Mouse (Mus musculus) adrenal gland, postnatal 25 days (tissue): ENCODE measurements around the gene Smad6. TPM values are rescaled to one million over a fixed set of nuclear protein-coding genes. Genes with fewer than 3 reads are reported as not detected.

Source experiments
- DNase-seq: peaks from one replicate; pipeline ENCODE4 v3.0.0; 2021; ENCODE audit warnings: mixed read lengths
- total RNA-seq: library from RNA; stranded (reverse); gene quantifications from 2 replicates; pipeline ENCODE4 v1.2.3, GENCODE M21; 2021

Smad6 gene
- total RNA-seq, 1 experiment from 2014 or later, result 13.6 TPM

DNA sequence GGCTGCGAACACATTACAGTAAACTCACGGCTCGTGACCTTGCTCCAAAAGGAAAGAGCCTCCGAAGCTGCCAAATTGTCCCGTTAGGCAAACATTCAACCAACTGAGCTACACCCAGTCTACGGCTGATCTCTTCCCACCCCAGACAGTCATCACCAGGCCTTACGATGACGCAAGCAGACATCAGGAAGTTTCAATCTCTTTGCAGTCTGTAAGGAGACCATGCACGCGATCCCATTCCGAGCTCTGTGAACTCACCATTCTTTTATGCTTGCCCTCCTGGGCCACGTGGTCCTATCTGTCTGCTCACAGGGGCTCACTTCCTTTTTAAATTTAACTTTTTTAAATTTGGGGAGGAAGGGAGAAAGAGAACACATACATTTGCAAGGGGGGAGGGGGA is 32.6 kb downstream of the Smad6 start:
- no peak for DNase-seq

DNA sequence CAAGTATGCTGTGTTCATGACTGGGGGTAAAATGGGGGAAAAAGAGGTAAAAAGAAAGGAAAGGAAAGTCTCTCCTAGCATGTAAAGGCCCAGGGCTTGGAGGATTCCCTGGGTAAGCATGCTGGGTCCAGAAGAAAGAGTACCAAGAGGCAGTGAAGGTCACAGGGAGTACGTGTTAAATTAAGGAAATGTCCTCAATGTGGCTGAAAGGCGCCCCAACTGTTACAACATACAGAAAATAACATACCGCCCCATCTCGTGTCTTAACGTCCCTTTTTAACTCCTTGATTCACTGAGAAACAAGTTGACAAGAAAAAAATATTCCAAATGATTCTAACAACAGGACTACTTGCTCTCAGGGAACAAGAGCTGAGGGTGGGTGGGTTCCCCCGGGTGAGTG is 36.7 kb downstream of the Smad6 start:
- no peak for DNase-seq

DNA sequence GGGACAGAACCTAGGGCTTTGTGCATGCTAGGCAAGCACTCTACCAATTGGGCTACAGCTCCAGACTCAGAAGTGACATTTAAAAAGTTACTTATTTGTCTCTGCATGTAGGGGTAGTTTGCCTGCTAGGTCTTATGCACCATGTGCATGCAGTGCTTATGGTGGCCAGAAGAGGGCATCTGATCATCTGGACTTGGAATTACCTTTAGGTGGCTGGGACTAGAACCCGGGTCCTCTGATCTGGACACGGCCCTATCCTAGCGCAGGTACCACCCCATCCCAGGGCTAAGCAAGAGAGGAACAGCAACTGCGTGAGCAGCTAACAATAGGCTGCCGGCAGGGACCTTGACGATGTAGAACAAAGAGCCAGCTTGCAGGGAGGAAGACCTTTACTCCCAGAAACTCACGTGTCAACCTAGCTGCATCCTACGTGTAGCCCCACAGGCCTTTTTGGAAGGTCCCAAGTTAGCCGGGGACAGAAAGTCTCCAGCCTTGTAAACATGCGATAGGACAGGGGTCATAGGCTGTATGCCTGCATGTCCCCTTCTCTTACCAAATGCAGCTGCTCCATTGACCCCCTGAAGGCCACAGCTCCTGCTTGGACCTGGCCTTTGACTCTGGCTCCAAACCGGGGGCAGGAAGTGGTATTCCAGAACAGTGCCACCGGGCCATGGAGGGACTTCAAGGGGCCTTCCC is 38.8 kb downstream of the Smad6 start:
- DNase-seq, result no peak

DNA sequence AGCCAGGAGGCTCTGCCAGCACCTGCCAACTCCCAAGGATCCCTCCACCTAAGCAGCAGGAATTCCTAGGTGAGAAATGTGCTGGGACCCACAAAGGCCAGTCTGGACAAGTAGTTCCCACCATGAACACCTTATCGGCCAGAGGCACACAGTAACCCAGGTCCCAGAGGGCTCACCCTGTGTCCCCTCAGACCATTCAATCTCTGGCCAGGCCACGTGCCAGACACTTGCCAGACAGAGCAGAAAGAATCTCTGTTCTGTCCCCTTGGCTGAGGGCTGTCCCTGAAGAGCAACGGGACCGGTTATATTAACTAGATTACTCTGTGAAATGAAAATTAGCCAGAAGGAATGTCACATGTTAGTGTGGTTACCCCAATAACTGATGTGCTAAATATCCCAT is 39.9 kb downstream of the Smad6 start:
- DNase-seq, result no peak

DNA sequence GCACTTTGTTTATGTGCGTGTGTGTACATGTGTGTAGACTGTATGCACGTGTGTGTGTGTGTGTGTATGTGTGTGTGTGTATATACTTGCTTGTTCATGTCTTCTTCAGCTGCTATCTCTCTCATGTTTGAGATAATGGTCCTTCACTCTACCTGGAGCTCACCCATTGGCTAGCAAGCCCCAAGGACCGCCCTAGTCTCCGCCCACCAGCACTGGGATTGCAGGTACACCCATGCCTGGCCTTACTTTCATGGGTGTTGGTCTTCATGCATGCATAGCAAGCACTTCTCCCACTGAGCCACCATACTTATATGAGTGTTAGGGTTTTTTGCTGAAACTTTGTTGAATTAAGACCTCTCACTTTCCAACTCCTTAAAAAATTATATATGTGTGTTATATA is 40.5 kb downstream of the Smad6 start:
- no peak for DNase-seq

DNA sequence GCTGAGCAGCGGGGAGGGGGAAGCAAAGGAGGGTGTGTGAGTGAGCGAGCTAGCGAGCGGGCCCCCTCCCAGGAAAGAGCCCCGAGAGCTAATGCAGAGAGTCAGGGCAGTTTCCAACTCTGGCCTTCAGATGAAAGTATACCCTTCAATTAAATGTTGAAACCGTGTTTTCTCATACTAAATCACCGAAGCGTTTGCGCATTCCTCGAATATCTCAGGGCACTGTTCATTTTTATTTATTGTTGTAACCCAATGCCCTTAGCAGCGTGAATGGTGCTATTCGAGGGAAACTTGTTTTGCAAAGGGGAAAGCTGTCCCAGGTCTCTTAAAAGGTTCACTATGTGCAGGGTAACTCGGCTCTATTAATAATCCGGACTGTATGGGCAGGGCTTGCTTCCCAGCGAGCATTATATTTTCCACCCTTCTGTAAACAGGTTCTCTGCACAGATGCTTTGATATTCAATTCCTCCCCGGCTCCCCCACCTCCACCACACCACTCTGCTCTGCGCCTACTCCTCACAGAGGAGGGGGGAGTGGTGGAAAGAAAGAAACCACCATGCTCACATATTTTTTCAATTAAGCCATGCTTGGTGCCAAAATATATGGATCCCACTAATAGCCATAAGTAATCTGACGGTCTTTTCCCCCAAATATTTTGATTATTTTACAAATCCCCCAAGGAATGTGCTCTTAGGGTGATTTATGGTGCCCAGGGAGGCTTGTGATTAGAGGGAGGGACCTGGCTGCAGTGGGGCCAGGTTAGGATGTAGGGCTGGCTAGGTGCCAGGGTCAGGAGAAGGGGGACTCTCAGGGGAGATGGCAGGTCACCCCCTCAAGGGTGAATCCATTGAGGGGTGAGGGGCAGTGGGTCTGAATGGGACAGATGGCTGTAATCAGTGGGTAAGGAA is 41.4 kb downstream of the Smad6 start:
- DNase-seq, result no peak

DNA sequence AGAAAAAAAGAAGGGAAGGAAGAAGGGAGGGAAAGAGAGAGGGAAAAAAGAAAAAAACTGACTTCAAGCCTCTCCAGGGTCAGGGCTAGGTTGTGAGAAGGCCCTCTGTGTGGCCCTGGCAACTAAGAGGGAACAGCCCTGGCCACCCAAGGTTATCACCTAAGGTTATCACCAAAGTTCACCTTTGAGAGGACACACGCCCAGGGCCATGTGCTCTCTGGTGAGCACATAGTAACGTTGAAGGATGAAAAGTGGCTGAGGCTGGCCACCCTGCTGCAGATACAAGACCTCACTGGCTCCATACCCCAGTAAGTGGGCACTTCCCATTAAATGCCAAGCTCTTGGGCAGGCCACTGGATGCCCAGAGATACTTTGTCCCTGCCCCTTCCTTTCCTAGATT is 42.6 kb downstream of the Smad6 start:
- no peak for DNase-seq

DNA sequence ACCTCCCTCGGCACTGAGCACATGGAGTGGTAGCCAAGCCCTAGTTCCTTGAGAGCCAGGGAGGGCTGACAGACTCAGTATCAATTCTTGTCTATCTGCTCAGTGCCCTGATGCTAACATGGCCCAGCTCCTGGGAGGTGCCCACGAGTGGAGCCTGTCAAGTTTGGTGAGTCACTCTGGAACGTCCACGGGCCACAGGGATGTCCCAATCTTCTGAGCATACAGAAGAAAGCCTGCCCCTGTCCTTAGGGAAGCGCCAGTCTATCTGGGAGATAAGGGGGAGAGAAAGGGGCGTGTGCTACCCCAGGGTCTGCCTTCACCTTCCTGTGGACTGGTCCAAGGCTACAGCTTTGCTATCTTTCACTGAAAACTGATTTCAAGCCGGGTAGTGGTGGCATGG is 43.2 kb downstream of the Smad6 start:
- no peak for DNase-seq

DNA sequence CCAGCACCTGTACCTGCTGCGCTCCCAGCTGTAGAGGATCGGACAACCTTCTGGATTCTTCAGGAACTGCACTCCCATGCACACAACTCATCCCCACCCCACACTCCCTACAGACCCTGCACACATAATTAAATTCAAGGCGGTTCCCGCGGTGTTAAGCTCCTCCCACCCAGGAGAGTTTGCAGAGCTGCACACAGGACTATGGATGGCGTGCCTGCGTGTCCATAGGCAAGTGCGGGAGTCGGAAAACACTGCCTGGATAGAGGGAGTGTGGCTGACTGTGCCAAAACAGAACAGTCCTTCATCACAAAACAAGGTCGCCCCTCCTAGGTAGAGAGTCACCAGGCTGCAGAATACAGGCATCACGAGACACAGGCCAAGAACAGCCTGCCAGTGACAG is 45.9 kb downstream of the Smad6 start:
- DNase-seq, result no peak

GRCm38 (mm10) chr9:63974258-63975023 is 47.4 kb downstream of the Smad6 start:
- DNase-seq, result no peak

DNA sequence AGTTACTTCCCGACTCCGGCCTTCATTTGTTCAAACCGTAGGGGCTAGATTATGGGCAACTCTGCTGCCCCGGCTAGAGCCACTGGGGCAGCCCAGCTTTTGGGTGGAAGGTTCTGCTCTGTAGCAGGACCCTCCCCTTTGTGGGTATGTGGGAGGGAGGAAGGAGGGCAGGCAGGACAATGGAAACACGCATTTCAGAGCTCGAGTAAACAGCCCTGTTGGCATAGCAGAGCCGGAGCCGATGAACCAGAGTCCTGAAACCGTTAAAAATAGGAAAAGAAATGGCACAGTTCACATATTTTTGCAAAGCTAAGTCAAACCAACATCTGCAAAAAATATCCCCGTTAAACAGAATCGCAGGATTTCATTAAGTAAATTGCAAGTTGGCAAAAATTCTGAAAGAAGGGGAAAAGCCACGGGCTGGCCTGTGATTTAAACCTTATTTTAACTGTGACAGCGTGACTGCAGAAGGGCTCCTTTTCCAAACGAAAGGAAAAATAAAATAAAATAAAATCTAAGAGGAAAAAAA is 48.1 kb downstream of the Smad6 start:
- no peak for DNase-seq

DNA sequence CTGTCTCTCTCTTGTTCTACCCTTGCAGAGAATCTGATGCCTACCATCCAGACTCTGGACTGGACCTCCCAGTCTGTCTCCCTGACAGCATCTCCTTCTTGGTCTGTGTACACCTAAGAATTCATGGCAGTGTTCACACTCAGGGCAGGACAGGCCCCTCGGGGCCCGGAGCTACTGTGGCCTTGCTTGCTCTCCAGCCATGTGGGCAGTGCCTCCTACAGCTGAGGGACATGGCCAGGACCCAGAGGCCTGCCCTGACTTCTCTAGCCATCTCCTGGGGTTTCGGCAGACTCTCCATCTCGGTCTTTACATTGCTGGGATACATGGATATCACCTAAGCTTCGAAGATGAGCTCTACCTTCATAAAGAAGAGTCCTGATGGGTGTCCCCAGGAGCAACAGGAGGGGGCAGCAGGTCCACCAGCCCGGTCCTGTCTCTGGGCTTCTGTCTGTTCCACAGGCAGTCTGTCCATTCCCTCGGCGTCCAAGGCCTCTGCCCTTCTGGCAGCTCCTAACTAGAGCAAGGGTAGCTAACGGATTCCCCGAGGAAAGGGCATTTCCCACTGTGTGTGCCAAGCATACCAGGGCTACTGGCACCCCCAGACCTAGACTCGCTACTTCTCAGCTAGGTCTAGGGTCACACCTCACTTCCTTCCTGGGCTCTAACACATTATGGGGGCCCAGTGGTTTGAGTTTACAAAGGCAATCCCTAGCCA is 49.1 kb downstream of the Smad6 start:
- DNase-seq, result no peak

DNA sequence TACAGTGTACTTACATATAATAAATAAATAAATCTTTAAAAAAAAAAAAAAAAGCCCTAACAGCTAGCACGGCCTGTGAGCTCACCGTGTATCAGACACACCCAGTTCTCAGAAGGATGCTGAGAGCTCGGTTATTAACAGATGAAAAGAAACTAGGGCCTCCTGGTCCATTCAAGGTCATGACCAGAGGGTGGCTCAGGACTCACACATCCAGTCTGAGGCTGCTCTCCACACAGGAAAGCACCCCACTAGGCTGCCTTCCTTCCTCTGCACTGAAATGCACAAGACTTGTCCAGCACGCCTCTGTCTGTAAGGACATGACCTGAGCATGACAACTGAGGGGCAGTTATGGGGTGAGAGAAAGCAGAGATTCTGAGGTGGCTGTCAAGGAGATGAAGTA is 50.3 kb downstream of the Smad6 start:
- DNase-seq, result no peak

DNA sequence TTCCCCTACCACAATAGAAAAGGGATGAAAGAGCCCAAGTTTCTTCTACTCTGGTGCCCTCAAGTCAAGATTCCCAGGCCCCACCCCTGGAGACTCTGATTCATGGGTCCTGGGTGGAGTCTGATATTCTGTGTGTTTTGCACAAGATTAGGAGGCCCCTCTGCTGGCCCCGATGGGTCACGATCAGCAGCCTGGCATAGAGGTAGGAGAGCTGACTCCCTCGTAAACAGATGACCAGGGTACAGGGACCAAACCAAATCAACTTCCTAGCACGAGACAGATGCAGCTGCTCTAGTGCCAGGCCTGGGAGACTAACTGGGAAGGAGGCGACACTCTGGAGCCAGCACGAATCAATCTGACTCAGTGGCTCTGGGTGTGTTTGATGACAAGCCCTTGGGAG is 51.0 kb downstream of the Smad6 start:
- DNase-seq, result no peak

DNA sequence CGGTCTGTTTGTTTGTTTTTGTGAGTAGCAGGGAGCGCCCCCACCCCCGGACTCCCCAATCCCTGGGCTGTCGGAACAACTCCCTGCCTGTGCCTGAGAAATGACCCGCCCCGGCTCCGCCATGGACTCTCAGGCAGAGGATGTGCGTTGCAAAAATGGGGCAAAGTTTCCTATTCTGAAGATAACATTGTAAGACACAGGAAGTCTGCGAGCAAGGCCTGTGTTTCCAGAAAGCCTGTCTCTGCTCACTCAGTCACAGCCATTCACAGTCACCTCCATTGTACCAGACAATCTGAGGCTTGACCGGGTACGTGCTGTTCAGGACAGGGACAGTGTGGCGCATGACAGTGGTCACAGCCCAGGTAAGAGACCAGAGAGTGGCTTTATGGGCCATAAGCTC is 51.5 kb downstream of the Smad6 start:
- DNase-seq, result no peak

GRCm38 (mm10) chr9:63969467-63969866 is 52.4 kb downstream of the Smad6 start:
- DNase-seq, result no peak

DNA sequence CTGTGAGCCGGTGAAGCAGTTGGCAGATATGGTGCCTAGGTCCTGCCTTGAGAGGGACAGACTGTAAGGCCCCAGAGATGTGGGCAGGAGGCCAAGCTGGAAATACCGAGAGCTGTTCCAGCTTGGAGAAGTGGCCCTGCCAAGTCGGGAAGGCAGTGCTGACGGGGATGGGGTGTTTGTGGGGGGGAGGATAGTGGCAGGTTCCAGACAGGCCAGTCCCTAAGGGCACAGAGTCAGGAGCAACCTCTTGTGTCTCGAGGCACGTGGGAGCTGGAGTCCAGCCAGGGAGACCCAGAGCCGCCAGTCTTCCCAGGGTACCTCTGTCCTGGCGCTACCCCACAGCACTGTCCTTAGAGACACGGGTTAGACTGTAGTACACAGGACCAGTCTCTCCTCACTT is 53.3 kb downstream of the Smad6 start:
- DNase-seq, result peak; percentile 93

GRCm38 (mm10) chr9:63967408-63968172 is 54.3 kb downstream of the Smad6 start:
- no peak for DNase-seq

- no peak for DNase-seq
Measured at GRCm38 (mm10) chr9:63965579-63965981, 56.3 kb downstream of the Smad6 start.

- DNase-seq, result no peak
Measured at GRCm38 (mm10) chr9:63961881-63962280, 60.0 kb downstream of the Smad6 start.

DNA sequence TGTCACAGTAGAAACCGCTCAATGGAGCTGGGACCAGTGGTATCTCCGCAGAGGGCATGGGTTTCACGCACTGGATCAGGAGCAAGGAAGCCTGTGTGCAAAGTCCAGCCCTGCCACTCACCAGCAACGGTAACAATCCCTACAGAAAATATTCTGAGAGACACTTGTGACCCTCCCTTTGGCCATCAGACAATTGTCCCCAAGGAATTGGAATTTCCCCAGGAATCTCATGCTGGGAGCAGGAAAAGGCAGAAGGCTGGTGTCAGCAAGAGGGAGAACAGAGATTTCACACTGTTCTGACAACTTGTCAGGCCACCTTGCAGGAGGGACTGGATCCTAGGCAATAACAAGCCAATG is 61.1 kb downstream of the Smad6 start:
- DNase-seq, result no peak
